Mouse (Mus musculus) limb, embryonic 11.5 days (tissue): ENCODE results near the gene Il18bp. TPM values are rescaled to one million over a fixed set of nuclear protein-coding genes. Genes with fewer than 3 reads are reported as not detected.

ENCODE experiments used
- ATAC-seq: fragments of 200-750 bp; cut with Nextera tagmentation; 2 replicates; pipeline ENCODE4 v1.8.0; 2017; ENCODE audit warnings: low read depth; ENCODE audit not compliant: insufficient number of reproducible peaks, low FRiP score, low TSS enrichment
- DNase-seq: peaks from one replicate; pipeline ENCODE4 v3.0.0-alpha.2; 2015; ENCODE audit warnings: low spot score
- H3K27ac ChIP-seq: fragments of 300-500 bp; sonication (generic); replicated peaks from 2 replicates; pipeline ENCODE4 v1.5.1; 2014; ENCODE audit warnings: low read depth, mild to moderate bottlenecking, low read length
- H3K27me3 ChIP-seq: fragments of 300-500 bp; sonication (generic); 2 replicates; pipeline ENCODE4 v1.6.1; 2014; ENCODE audit warnings: mild to moderate bottlenecking, low read length, mixed read lengths; ENCODE audit not compliant: control insufficient read depth, insufficient read depth
- H3K36me3 ChIP-seq: fragments of 300-500 bp; sonication (generic); 2 replicates; pipeline ENCODE4 v1.6.1; 2014; ENCODE audit warnings: mild to moderate bottlenecking, low read length, moderate library complexity, mixed read lengths; ENCODE audit not compliant: control insufficient read depth, insufficient read depth
- H3K4me1 ChIP-seq: fragments of 300-500 bp; sonication (generic); 2 replicates; pipeline ENCODE4 v1.6.1; 2014; ENCODE audit warnings: low read length, mixed read lengths; ENCODE audit not compliant: control insufficient read depth, insufficient read depth
- H3K4me2 ChIP-seq: fragments of 300-500 bp; sonication (generic); 2 replicates; pipeline ENCODE4 v1.6.1; 2014; ENCODE audit warnings: low read depth, mild to moderate bottlenecking, moderate library complexity; ENCODE audit not compliant: severe bottlenecking
- H3K4me3 ChIP-seq: fragments of 300-500 bp; sonication (generic); 2 replicates; pipeline ENCODE4 v1.5.1; 2014; ENCODE audit warnings: low read depth, low read length
- H3K9ac ChIP-seq: fragments of 300-500 bp; sonication (generic); 2 replicates; pipeline ENCODE4 v1.6.1; 2014; ENCODE audit warnings: mild to moderate bottlenecking, low read length
- H3K9me3 ChIP-seq: fragments of 300-500 bp; sonication (generic); 2 replicates; pipeline ENCODE4 v1.6.1; 2016; ENCODE audit warnings: low read length; ENCODE audit not compliant: control insufficient read depth
- WGBS: fragments of 180-500 bp; shearing (Covaris S2); extraction: QIAGEN DNeasy Blood & Tissue Kit; methylation state at CpG from one replicate; pipeline ENCODE4 v1.1.7; 2014; 5-methylcytosine and 5-hydroxymethylcytosine counted together
- polyA plus RNA-seq: library from polyadenylated mRNA; unstranded; fragments of >200 nt; fragmentation: Nextera tagmentation; extraction: Ambion mirVana; gene quantifications from 2 replicates; pipeline ENCODE4 v1.2.1, GENCODE M21; 2014

Il18bp gene
- polyA plus RNA-seq, 1 experiment from 2014 or later, result 3.1 TPM

DNA sequence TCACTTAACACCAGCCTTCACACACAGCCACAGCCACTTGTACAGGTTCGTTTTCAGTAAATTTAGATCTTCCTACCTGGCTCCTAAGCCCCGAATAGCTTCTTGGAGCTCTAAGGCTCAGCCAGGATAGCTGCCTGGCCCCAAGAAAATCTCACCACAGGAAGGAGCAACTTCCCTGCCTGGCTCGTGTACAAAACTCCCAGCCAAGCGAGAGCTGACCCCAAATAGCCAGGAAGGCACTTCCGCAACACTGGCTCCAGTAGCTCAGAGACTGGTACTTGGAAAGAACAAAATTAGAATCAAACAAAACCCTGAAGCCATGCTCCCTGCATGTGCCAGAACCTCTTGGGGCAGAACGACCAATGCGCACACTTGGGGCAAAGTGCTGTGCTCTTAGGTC is 456 bp downstream of the Il18bp start:
- H3K4me2 ChIP-seq, result no peak overlapping the region
- WGBS, result 88% methylated on average over 7 of the region's 7 CpGs
- peaks cover 23% of the 10 kb centered on the region for H3K36me3 ChIP-seq
- ATAC-seq (no peak), DNase-seq (no peak)
- H3K9ac ChIP-seq, result no peak overlapping the region
- H3K4me1 ChIP-seq, result no peaks in the 10 kb centered on the region
- no peaks in the 10 kb centered on the region for H3K27me3 ChIP-seq
- no peaks in the 10 kb centered on the region for H3K9me3 ChIP-seq
- no peak overlapping the region for H3K4me3 ChIP-seq
- H3K27ac ChIP-seq, result no peak overlapping the region

DNA sequence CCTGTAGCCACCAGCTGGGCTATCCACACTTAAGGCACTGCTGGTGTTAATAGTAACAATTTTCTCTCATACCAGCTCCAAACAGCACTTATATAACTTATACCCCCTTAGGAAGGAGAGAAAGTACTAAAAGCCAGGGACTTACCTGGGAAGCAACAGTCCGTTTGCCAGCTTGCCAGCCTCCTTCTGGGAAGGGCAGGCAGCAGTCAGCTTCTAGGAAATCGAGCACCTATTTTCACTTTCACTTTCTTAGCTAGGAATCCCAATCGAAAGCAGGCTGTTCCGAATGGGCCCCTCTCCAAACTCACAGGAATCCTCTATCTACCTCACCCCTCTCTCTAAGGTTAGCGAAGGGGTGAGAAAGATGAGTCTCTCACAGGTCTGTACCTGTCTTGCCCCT is 1.0 kb downstream of the Il18bp start:
- H3K36me3 ChIP-seq, result peaks cover 29% of the 10 kb centered on the region
- H3K27ac ChIP-seq, result no peak overlapping the region
- WGBS, result 80% methylated on average over 5 of the region's 5 CpGs
- no peak for DNase-seq
- H3K27me3 ChIP-seq, result no peaks in the 10 kb centered on the region
- H3K4me1 ChIP-seq, result no peaks in the 10 kb centered on the region
- H3K4me3 ChIP-seq, result no peak overlapping the region
- no peak overlapping the region for H3K9ac ChIP-seq
- no peak for ATAC-seq
- H3K4me2 ChIP-seq, result no peak overlapping the region
- no peaks in the 10 kb centered on the region for H3K9me3 ChIP-seq

DNA sequence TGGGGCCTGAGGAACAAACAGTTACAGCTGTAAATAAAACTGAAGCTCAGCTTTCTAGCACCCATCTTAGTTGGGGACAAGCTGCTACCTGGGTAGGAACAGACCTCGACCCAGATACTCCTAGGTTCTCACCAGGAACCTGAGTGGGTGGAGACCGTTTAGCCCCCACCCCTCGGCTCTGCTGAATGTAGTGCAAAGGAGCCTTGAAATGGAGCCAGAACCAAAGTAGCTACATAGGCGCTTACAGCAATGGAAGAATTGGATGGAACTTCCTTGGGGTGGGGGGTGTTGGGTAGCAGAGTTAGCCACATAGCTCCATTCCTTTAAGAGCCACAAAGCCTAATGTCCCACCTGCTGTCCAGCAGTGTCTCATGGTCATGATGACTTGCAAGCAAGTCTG is 1.6 kb downstream of the Il18bp start:
- H3K9ac ChIP-seq, result no peak overlapping the region
- H3K4me2 ChIP-seq, result no peak overlapping the region
- ATAC-seq (no peak), DNase-seq (no peak)
- no peaks in the 10 kb centered on the region for H3K27me3 ChIP-seq
- H3K4me3 ChIP-seq, result no peak overlapping the region
- H3K27ac ChIP-seq, result no peak overlapping the region
- no peaks in the 10 kb centered on the region for H3K4me1 ChIP-seq
- WGBS, result 90% methylated on average over 4 of the region's 4 CpGs
- H3K9me3 ChIP-seq, result no peaks in the 10 kb centered on the region
- peaks cover 34% of the 10 kb centered on the region for H3K36me3 ChIP-seq

DNA sequence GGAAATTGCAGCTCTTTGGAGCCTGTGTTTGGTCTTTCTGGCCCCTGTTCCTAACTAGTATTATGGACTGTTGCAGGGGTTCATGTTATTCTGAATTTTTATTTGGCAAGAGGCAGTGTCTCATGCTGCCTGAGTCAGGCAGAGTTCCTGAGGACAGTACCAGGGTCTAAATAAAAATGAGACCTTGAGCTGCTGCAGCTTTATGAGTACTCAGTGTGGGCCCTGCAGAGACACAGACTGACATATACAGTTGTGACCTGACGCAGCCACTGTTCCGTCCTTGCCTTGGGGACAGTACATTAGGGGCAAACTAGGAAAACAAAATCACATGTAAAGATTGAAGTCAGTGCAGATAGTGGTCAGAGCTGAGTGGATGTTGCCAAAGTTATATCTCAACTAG is 3.5 kb downstream of the Il18bp start:
- H3K4me2 ChIP-seq, result no peak overlapping the region
- no peak overlapping the region for H3K9ac ChIP-seq
- 89% methylated on average over 2 of the region's 2 CpGs for WGBS
- no peaks in the 10 kb centered on the region for H3K4me1 ChIP-seq
- DNase-seq (no peak), ATAC-seq (no peak)
- H3K27ac ChIP-seq, result no peak overlapping the region
- peaks cover 46% of the 10 kb centered on the region for H3K36me3 ChIP-seq
- H3K27me3 ChIP-seq, result no peaks in the 10 kb centered on the region
- no peaks in the 10 kb centered on the region for H3K9me3 ChIP-seq
- H3K4me3 ChIP-seq, result no peak overlapping the region

DNA sequence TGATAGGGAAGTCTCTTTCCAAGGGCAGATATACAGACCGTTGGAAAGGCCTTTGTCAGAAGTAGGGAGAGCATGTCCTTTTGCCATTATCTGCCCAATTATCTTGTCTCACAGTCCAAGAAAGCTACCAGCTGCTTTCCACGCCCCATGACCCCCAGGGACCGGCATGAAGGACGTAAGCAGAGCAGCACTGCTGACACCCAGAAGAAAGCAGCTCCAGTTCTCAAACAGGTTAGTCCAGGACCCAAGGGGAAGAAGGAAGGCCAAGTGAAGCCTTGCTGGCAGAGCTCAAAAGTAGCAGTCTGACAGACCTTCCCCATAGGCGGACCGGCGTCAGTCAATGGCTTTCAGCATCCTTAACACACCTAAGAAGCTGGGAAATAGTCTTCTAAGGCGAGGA is 5.1 kb downstream of the Il18bp start:
- no peaks in the 10 kb centered on the region for H3K9me3 ChIP-seq
- ATAC-seq (no peak), DNase-seq (no peak)
- H3K4me1 ChIP-seq, result no peaks in the 10 kb centered on the region
- no peak overlapping the region for H3K27ac ChIP-seq
- H3K27me3 ChIP-seq, result no peaks in the 10 kb centered on the region
- WGBS, result 91% methylated on average over 8 of the region's 8 CpGs
- H3K4me2 ChIP-seq, result no peak overlapping the region
- peaks cover 61% of the 10 kb centered on the region for H3K36me3 ChIP-seq
- no peak overlapping the region for H3K9ac ChIP-seq
- H3K4me3 ChIP-seq, result no peak overlapping the region

DNA sequence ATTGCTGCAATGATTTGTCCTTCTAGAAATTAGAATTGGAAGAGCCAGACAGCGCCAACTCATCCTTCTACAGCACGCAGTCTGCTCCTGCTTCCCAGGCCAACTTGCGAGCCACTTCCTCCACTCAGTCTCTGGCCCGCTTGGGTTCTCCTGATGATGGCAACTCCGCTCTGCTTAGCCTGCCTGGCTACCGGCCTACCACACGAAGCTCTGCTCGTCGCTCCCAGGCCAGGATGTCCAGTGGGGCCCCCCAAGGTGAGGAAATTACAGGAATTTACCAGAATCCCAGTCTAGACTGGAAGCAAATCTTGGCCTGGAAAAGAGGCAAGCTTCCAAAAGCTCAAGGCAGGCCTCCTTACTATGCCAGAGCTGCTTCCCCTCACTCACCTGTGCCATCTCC is 6.6 kb downstream of the Il18bp start:
- no peak overlapping the region for H3K27ac ChIP-seq
- no peak for ATAC-seq
- no peak overlapping the region for H3K4me2 ChIP-seq
- H3K9ac ChIP-seq, result no peak overlapping the region
- 89% methylated on average over 9 of the region's 9 CpGs for WGBS
- peaks cover 63% of the 10 kb centered on the region for H3K36me3 ChIP-seq
- no peaks in the 10 kb centered on the region for H3K27me3 ChIP-seq
- no peaks in the 10 kb centered on the region for H3K9me3 ChIP-seq
- DNase-seq, result no peak
- no peaks in the 10 kb centered on the region for H3K4me1 ChIP-seq
- no peak overlapping the region for H3K4me3 ChIP-seq

DNA sequence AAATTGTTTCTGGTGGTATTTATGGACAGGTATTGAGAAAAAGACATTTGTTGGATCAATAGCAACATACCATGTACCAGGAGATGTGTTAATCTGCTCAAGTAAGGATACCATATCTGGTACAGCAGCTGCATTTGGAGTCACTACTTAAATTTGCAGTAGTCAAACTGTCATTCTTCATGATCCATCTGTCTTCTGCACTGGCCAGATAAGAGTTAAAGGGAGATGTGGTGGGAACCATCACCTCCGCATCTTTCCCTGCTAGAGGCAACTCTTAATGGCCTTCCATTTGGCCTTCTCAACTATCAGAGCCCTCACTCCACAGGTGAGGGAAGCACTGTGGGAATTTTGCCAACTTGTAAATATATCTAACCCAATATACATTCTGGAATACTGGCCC is 12.0 kb downstream of the Il18bp start:
- no peaks in the 10 kb centered on the region for H3K9me3 ChIP-seq
- H3K4me2 ChIP-seq, result no peak overlapping the region
- ATAC-seq (no peak), DNase-seq (no peak)
- no peaks in the 10 kb centered on the region for H3K4me1 ChIP-seq
- no peaks in the 10 kb centered on the region for H3K27me3 ChIP-seq
- WGBS, result 91% methylated on average over 1 of the region's 1 CpGs
- H3K4me3 ChIP-seq, result no peak overlapping the region
- no peak overlapping the region for H3K9ac ChIP-seq
- peaks cover 42% of the 10 kb centered on the region for H3K36me3 ChIP-seq
- H3K27ac ChIP-seq, result no peak overlapping the region

DNA sequence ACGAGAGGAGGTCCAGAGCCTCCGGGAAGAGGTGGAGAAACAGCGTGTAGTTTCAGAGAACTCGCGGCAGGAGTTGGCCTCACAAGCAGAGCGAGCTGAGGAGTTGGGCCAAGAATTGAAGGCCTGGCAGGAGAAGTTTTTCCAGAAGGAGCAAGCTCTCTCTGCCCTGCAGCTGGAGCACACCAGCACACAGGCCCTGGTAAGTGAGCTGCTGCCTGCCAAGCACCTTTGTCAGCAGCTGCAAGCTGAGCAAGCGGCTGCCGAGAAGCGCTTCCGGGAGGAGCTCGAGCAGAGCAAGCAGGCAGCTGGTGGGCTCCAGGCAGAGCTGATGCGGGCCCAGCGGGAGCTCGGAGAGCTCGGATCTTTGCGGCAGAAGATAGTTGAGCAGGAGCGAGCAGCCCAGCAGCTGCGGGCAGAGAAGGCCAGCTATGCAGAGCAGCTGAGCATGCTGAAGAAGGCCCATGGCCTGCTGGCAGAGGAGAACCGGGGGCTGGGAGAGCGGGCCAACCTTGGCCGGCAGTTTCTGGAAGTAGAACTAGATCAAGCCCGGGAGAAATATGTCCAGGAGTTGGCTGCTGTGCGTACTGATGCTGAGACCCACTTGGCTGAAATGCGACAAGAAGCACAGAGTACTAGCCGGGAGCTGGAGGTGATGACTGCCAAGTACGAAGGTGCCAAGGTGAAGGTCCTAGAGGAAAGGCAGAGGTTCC is 17.4 kb downstream of the Il18bp start:
- H3K36me3 ChIP-seq, result peaks cover 50% of the 10 kb centered on the region
- 94% methylated on average over 26 of the region's 26 CpGs for WGBS
- no peak overlapping the region for H3K4me2 ChIP-seq

DNA sequence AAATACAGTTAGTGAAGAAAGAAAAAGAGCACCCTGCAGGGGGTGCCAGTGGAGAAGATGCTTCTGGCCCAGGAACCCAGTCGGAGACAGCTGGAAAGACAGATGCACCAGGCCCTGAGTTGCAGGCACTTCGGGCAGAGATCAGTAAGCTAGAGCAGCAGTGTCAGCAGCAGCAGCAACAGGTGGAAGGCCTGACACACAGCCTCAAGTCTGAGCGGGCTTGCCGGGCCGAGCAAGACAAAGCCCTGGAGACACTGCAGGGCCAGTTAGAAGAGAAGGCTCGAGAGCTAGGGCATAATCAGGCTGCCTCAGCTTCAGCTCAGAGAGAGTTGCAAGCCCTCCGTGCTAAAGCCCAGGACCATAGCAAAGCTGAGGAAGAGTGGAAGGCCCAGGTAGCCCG is 18.2 kb downstream of the Il18bp start:
- ATAC-seq (no peak), DNase-seq (no peak)
- H3K27ac ChIP-seq, result no peak overlapping the region
- H3K27me3 ChIP-seq, result no peaks in the 10 kb centered on the region
- no peaks in the 10 kb centered on the region for H3K4me1 ChIP-seq
- H3K9me3 ChIP-seq, result no peaks in the 10 kb centered on the region
- 93% methylated on average over 8 of the region's 8 CpGs for WGBS
- H3K4me2 ChIP-seq, result no peak overlapping the region
- peaks cover 58% of the 10 kb centered on the region for H3K36me3 ChIP-seq
- no peak overlapping the region for H3K4me3 ChIP-seq
- no peak overlapping the region for H3K9ac ChIP-seq

More for the DNA sequence above, 17.4 kb downstream of the Il18bp start:
- H3K4me1 ChIP-seq, result no peaks in the 10 kb centered on the region
- no peak overlapping the region for H3K27ac ChIP-seq
- DNase-seq, result no peak
- no peak for ATAC-seq
- no peaks in the 10 kb centered on the region for H3K27me3 ChIP-seq
- no peak overlapping the region for H3K4me3 ChIP-seq
- no peaks in the 10 kb centered on the region for H3K9me3 ChIP-seq
- no peak overlapping the region for H3K9ac ChIP-seq
